Mouse (Mus musculus): ENCODE data around the gene Tceal6. TPM values are rescaled to one million over a fixed set of nuclear protein-coding genes. Genes with fewer than 3 reads are reported as not detected.
A peak's percentile ranks its signal among the peaks of the same experiment; 100 is the strongest.
"Not testable (repeated sequence)": the region's sequence is repeated elsewhere in the genome, so short reads cannot be mapped to it uniquely, and the experiment has no call there.

The Tceal6 gene
- polyA plus RNA-seq (2014; fragmentation: Nextera tagmentation; extraction: Ambion mirVana): 0.36 TPM in 1 of 2 replicates, not detected in the other

DNA sequence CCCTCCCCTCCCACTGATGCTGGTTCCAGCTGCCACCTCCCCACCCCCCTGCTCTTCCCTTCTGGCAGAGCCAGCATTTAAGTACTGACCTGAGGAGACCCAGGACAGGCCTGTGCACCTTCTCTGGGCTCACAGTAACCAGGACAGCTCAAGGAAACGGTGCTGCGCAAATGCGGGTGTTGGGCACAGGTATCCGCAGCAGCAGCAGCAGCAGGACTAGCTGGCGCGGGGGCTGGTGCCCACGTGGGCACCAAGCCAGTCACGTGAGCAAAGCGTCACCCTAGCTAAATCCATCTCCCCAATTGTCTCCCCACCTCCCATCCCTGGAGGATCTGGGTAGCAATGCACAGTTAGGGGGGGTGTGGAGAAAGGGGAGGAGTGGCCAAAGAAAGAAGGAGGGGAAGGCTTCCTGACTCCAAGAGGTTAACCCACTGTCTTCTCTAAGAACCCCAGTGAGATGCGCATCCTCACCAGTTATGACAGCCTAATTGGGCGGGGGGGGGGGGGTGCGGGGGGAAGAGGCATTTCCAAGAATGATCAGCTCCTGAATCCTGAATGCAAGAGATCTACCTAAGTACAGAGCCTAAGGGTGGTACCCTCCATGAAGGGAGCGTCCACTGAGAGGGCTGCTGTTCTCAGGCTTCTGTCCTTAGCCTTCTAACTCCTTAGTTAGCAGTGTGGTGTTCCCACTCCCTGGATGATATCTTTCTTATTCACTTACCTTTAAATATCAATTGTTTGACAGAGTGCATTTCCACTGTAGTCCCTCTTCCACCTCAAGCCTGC lies at the start of gene Tceal6:
Gene Tceal6, minus strand, starts transcription at position 252 of the 786 bp plus-strand sequence.
- Histone ChIP-seq H3K4me3 (ENCODE audit: low read depth, low read length) (peak within 1 kb of the TSS; percentile 13; the same call in 1 of the 2 replicates), H3K27ac (ENCODE audit: low read depth) (no peak within 1 kb of the TSS), H3K4me2 (ENCODE audit: low read length) (peak within 1 kb of the TSS; percentile 48), H3K4me1 (replicated peaks; ENCODE audit: control insufficient read depth, insufficient read depth, low read length) (no peaks in the 10 kb centered on the region), H3K27me3 (replicated peaks; ENCODE audit: control insufficient read depth, insufficient read depth, low read length) (peaks cover 10% of the 10 kb centered on the region; the same call in 1 of the 2 replicates), H3K9me3 (ENCODE audit: control insufficient read depth, low read length) (no peaks in the 10 kb centered on the region), H3K9ac (ENCODE audit: low read length) (no peak within 1 kb of the TSS), H3K36me3 (ENCODE audit: control insufficient read depth, insufficient read depth, low read length) (no peaks in the 10 kb centered on the region)
- WGBS: 19% methylated on average over 11 of the region's 13 CpGs
- DNase-seq (ENCODE audit: low spot score) (no peak), ATAC-seq (replicated peaks; ENCODE audit: low FRiP score, low TSS enrichment, low read depth) (no peak)

DNA sequence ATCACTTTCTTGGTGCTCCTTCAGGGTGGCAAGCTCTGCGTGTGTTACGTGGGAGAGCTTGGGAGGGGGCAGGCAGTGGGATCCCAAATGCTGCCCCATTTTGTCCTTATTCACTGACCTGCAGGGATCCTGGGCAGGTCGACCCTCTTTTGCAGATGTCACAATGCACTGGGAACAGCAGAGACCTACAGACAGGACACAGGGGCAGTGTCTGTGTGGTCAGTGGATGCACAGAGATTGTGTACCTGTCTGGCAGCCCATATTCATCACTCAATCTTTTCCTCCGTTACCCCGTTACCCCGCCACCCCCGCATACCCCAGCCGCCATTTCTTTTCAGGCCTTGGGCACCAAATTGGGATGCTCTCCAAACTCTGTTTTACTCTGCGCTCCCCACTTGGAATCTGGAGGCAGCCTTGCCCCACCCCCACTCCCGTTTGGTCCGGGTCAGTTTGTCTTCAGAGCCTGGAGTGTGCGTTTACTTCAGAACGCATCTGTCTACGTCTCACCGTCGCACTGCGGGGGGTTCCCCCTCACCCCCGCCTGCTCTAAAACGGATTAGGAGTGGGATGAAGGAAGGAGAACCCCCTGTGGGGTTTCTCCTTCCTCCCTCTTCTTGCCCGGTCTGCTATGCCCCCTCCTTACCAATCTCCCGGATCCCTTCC lies 583 bp downstream of the Tceal6 start:
- not testable (repeated sequence) for H3K4me1 ChIP-seq (replicated peaks; ENCODE audit: control insufficient read depth, insufficient read depth, low read length); H3K27me3 ChIP-seq (replicated peaks; ENCODE audit: control insufficient read depth, insufficient read depth, low read length); DNase-seq (ENCODE audit: low spot score); H3K9ac ChIP-seq (ENCODE audit: low read length); H3K27ac ChIP-seq (ENCODE audit: low read depth); H3K9me3 ChIP-seq (ENCODE audit: control insufficient read depth, low read length); ATAC-seq (replicated peaks; ENCODE audit: low FRiP score, low TSS enrichment, low read depth); H3K36me3 ChIP-seq (ENCODE audit: control insufficient read depth, insufficient read depth, low read length)
- 11% methylated on average over 18 of the region's 21 CpGs for WGBS
- H3K4me2 ChIP-seq (ENCODE audit: low read length): peak overlapping the region; percentile 48
- peak overlapping the region; percentile 13; the same call in 1 of the 2 replicates for H3K4me3 ChIP-seq (ENCODE audit: low read depth, low read length)

DNA sequence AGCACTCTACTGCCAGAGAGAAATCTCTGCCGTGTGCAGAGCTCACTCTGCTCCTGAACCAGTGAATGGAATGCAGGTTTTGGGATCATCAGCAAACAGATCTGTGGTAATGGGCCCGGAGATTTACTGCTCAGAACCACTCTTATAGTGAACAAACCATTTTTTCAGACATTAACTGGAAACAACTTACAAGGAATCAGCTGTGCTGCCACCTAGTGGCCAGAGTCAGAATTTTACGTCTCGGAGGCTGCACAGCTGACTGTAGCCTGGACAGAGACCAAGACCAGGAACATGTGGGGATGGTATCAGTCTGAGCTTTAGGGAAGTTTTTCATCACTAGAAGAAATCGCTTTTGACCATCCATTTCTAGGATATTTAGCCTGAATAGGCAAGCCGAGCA lies 20.6 kb downstream of the Tceal6 start:
- no CpG with 5 or more reads among the region's 6 CpGs for WGBS

DNA sequence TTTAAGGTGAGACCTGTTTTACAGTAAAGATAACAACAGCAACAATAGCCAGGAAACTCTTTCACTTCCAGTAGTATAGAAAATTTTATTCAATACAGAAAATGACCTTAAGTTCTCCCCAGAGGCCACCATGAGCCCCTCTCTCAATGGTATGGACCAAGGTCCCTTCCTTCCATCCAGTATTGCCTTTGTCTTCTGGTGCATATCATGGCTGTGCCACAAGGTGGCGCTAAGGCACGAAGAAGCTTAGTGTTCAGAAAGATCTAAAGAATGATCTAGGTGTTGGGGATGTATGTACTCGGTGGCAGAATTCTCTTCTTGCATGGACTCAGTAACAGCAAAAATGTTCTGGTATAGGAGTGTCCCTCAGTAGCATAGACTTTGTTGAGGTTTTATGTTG lies 21.8 kb downstream of the Tceal6 start:
- no CpG with 5 or more reads among the region's 3 CpGs for WGBS
- not testable (repeated sequence) for H3K27ac ChIP-seq (ENCODE audit: low read depth); ATAC-seq (replicated peaks; ENCODE audit: low FRiP score, low TSS enrichment, low read depth)

More for the DNA sequence above, 20.6 kb downstream of the Tceal6 start:
- H3K4me1 ChIP-seq (replicated peaks; ENCODE audit: control insufficient read depth, insufficient read depth, low read length); H3K4me2 ChIP-seq (ENCODE audit: low read length); DNase-seq (ENCODE audit: low spot score); H3K9me3 ChIP-seq (ENCODE audit: control insufficient read depth, low read length); H3K4me3 ChIP-seq (ENCODE audit: low read depth, low read length); H3K9ac ChIP-seq (ENCODE audit: low read length); H3K27me3 ChIP-seq (replicated peaks; ENCODE audit: control insufficient read depth, insufficient read depth, low read length); H3K36me3 ChIP-seq (ENCODE audit: control insufficient read depth, insufficient read depth, low read length); H3K27ac ChIP-seq (ENCODE audit: low read depth); ATAC-seq (replicated peaks; ENCODE audit: low FRiP score, low TSS enrichment, low read depth): not testable (repeated sequence)

DNA sequence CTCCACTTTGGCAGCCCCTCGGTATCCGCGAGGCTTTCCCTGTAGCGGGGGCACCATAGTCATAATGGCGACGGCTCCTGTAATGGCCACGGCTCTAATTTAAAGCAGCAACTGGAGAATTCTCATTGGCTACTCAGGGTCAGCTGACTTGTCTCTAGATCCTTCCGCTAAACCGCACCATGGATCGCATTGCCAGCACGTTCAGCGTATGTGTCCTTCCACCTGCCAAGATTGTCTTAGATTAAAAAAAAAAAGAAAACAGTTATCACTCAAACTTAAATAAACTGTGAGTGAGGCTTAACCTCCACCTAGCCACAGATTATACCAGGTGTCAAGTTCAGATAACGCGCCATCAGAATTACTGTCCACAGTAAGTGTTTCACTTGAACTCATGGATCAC lies 33.0 kb downstream of the Tceal6 start, which contains the start of gene Gm15023:
Gene Gm15023, minus strand, starts transcription at position 101 of the 400 bp plus-strand sequence.
- not testable (repeated sequence) for DNase-seq (ENCODE audit: low spot score)

More for the DNA sequence above, 21.8 kb downstream of the Tceal6 start:
- not testable (repeated sequence) for DNase-seq (ENCODE audit: low spot score); H3K4me2 ChIP-seq (ENCODE audit: low read length); H3K9me3 ChIP-seq (ENCODE audit: control insufficient read depth, low read length); H3K4me1 ChIP-seq (replicated peaks; ENCODE audit: control insufficient read depth, insufficient read depth, low read length); H3K4me3 ChIP-seq (ENCODE audit: low read depth, low read length); H3K9ac ChIP-seq (ENCODE audit: low read length); H3K27me3 ChIP-seq (replicated peaks; ENCODE audit: control insufficient read depth, insufficient read depth, low read length); H3K36me3 ChIP-seq (ENCODE audit: control insufficient read depth, insufficient read depth, low read length)

More for the DNA sequence above, 33.0 kb downstream of the Tceal6 start, which contains the start of gene Gm15023:
- not testable (repeated sequence) for H3K27me3 ChIP-seq (replicated peaks; ENCODE audit: control insufficient read depth, insufficient read depth, low read length); H3K4me1 ChIP-seq (replicated peaks; ENCODE audit: control insufficient read depth, insufficient read depth, low read length); H3K4me2 ChIP-seq (ENCODE audit: low read length); H3K9me3 ChIP-seq (ENCODE audit: control insufficient read depth, low read length); H3K9ac ChIP-seq (ENCODE audit: low read length); H3K36me3 ChIP-seq (ENCODE audit: control insufficient read depth, insufficient read depth, low read length); H3K27ac ChIP-seq (ENCODE audit: low read depth); H3K4me3 ChIP-seq (ENCODE audit: low read depth, low read length); ATAC-seq (replicated peaks; ENCODE audit: low FRiP score, low TSS enrichment, low read depth)
- 95% methylated on average over 5 of the region's 14 CpGs for WGBS

Other genes with a start within 250 kb of the Tceal6 start
- 0.31 and 0.54 TPM in 2 replicates for gene Nxf2, start 245.9 kb downstream of the Tceal6 start, polyA plus RNA-seq (2014; fragmentation: Nextera tagmentation; extraction: Ambion mirVana)
- gene Zmat1, start 201.5 kb downstream of the Tceal6 start, polyA plus RNA-seq (2014; fragmentation: Nextera tagmentation; extraction: Ambion mirVana): 4.2 and 5.5 TPM in 2 replicates
- gene Gm15023, start 33.1 kb downstream of the Tceal6 start, polyA plus RNA-seq (2014; fragmentation: Nextera tagmentation; extraction: Ambion mirVana): not detected in 2 replicates
- not detected in 2 replicates for gene Pramel3, start 91.6 kb upstream of the Tceal6 start, polyA plus RNA-seq (2014; fragmentation: Nextera tagmentation; extraction: Ambion mirVana)
- gene Gm5128, start 162.6 kb upstream of the Tceal6 start, polyA plus RNA-seq (2014; fragmentation: Nextera tagmentation; extraction: Ambion mirVana): not detected in 2 replicates
- gene Gm7903, start 223.1 kb upstream of the Tceal6 start, polyA plus RNA-seq (2014; fragmentation: Nextera tagmentation; extraction: Ambion mirVana): not detected in 2 replicates

Data from intestine, embryonic 14.5 days (tissue).